Mouse (Mus musculus) erythroblast, embryonic 14.5 days (primary cell): ENCODE measurements around the gene Adprh.

Source experiments
- GATA1 ChIP-seq: IDR thresholded peaks from 2 replicates; pipeline ENCODE4 v1.6.1; 2012; ENCODE audit warnings: low read length, inconsistent platforms, mixed read lengths
- TAL1 ChIP-seq: IDR thresholded peaks from 3 replicates; pipeline ENCODE4 v1.6.1; 2012; ENCODE audit warnings: low read length, inconsistent platforms, mixed read lengths

- TF ChIP-seq GATA1: no peak
- no peak for TF ChIP-seq TAL1
Observed at GRCm38 (mm10) chr16:38483582-38484309, 31.2 kb upstream of the Adprh start.
